Mouse (Mus musculus) MEL (cell line): ENCODE results near the gene Mrps18a.

Experiments
- CTCF ChIP-seq, 3 experiments: IDR thresholded peaks in 2 of 3; conservative IDR thresholded peaks in 1 of 3; 2 replicates each; pipeline ENCODE4 v1.5.1; 2011 to 2012; ENCODE audit warnings: low read length in 3 of 3, low read depth in 2 of 3, mild to moderate bottlenecking in 2 of 3, improper control_type of control experiment in 1 of 3, inconsistent platforms in 1 of 3, mixed read lengths in 1 of 3, moderate library complexity in 1 of 3; ENCODE audit not compliant: control insufficient read depth in 1 of 3, insufficient read depth in 1 of 3, poor library complexity in 1 of 3, severe bottlenecking in 1 of 3
- ZKSCAN1 ChIP-seq: IDR thresholded peaks from 2 replicates; pipeline ENCODE4 v1.6.1; 2012; ENCODE audit warnings: low read depth, mild to moderate bottlenecking, inconsistent platforms, low read length, improper control_type of control experiment, moderate library complexity

- TF ChIP-seq CTCF (IDR thresholded peaks at IDR 0.05 in 2 of 3, conservative IDR thresholded peaks at IDR 0.05 in 1 of 3; ENCODE audit: control insufficient read depth in 1 of 3, insufficient read depth in 1 of 3, low read depth in 2 of 3, low read length in 3 of 3, poor library complexity in 1 of 3, severe bottlenecking in 1 of 3) (no peak), ZKSCAN1 (no peak)
Observed at GRCm38 (mm10) chr17:46164301-46164700, 53.5 kb downstream of the Mrps18a start.
